Mouse (Mus musculus): ENCODE measurements around the gene Hist1h3f. TPM values are rescaled to one million over a fixed set of nuclear protein-coding genes. Genes with fewer than 3 reads are reported as not detected.

Hist1h3f gene
- total and polyA plus RNA-seq, 3 experiments = 1.2 to 541 TPM; not detected in 1

DNA sequence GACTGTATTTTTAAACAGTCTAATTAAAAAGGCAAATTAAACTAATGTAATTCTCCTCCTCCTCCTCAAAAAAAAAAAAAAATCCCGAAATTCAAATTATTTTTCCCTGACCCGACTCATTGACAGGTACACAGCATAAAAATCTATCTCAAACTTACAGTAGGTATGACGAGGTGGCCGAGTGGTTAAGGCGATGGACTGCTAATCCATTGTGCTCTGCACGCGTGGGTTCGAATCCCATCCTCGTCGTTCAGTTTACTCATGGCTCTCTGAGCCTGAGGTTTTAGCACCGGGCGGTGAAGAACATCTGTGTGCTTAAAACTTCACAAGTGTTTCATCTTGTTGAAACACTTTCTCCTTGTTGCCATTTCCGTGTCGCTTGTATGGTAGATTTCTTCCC is 22.1 kb upstream of the Hist1h3f start:
- no peaks in the 10 kb centered on the region for H3K79me2 ChIP-seq (ENCODE audit: control insufficient read depth, insufficient read depth, low read length, poor library complexity)
- H3K4me1 ChIP-seq (ENCODE audit: control insufficient read depth in 1 of 2, insufficient read depth in 2 of 2, low read length in 2 of 2) = peaks cover 6 to 7% of the 10 kb centered on the region in 2 experiments
- H3K9ac ChIP-seq (ENCODE audit: control insufficient read depth, low read depth, low read length, poor library complexity, severe bottlenecking) = no peak overlapping the region
- H3K4me3 ChIP-seq (ENCODE audit: control insufficient read depth in 1 of 2, insufficient read depth in 1 of 2, low read depth in 2 of 2, low read length in 2 of 2) = peak overlapping the region; percentile 36 to 40; a peak in 3 of 4 replicates
- TF ChIP-seq POLR2AphosphoS2 (IDR thresholded peaks at IDR 0.05; ENCODE audit: low read length) (no peak), GATA1 (IDR thresholded peaks at IDR 0.05; ENCODE audit: low read depth, low read length) (peak; percentile 35; the same call in 1 of the 2 replicates), TBP (IDR thresholded peaks at IDR 0.05; ENCODE audit: low read depth, low read length) (peak; percentile 100), MEF2A (IDR thresholded peaks at IDR 0.05; ENCODE audit: extremely low read depth, insufficient replicate concordance, low read depth, low read length, poor library complexity, severe bottlenecking) (no peak), HCFC1 (IDR thresholded peaks at IDR 0.05; ENCODE audit: low read depth, low read length) (no peak), EP300 (IDR thresholded peaks at IDR 0.05; ENCODE audit: low read depth in 1 of 2, low read length in 2 of 2) (no peak), JUND (IDR thresholded peaks at IDR 0.05; ENCODE audit: low read depth, low read length) (no peak), MAFK (IDR thresholded peaks at IDR 0.05; ENCODE audit: borderline replicate concordance, low read depth, low read length) (no peak), USF2 (IDR thresholded peaks at IDR 0.05; ENCODE audit: borderline replicate concordance in 1 of 2, insufficient read depth in 1 of 2, low read depth in 1 of 2, low read length in 2 of 2) (no peak), TCF12 (IDR thresholded peaks at IDR 0.05; ENCODE audit: low read depth, low read length) (no peak), SMC3 (IDR thresholded peaks at IDR 0.05; ENCODE audit: low read depth, low read length) (no peak)
- peak; percentile 91 for DNase-seq (ENCODE audit: low read depth, low spot score)
- no peak overlapping the region for H3K27ac ChIP-seq (ENCODE audit: control insufficient read depth, low read depth, low read length)
- H3K9me3 ChIP-seq (replicated peaks; ENCODE audit: insufficient read depth, low read length) = no peaks in the 10 kb centered on the region
- H3K36me3 ChIP-seq (ENCODE audit: control insufficient read depth in 1 of 2, insufficient read depth in 2 of 2, low read length in 2 of 2) = peaks cover 0 to 22% of the 10 kb centered on the region in 2 experiments; a peak in 2 of 4 replicates
- H3K27me3 ChIP-seq (ENCODE audit: control insufficient read depth in 1 of 2, insufficient read depth in 2 of 2, low read length in 2 of 2) = no peaks in the 10 kb centered on the region

DNA sequence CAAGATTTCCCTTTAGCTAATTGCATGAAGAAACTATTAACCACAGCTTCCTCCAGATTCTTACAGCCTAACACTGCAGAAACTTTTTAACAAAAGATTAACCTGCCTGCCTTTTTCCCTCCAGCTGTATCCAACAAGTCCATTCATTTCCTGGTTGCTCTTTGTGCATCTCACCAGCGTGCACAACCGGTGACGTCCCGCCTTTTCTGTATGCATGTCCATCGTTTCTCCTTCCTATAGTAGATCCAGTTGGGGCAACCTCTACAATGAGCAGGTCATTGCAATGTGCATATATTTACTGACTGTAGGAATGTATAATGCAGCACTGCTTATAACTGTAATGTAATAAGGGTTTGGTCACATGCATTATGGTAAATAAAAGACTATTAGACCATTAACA is 19.9 kb upstream of the Hist1h3f start:
- Histone ChIP-seq H3K79me2 (ENCODE audit: control insufficient read depth, insufficient read depth, low read length, poor library complexity) (no peaks in the 10 kb centered on the region), H3K4me3 (ENCODE audit: control insufficient read depth in 1 of 2, insufficient read depth in 1 of 2, low read depth in 2 of 2, low read length in 2 of 2) (peak overlapping the region in 1 of 2 experiments; percentile 33; a peak in 3 of 4 replicates), H3K27me3 (ENCODE audit: control insufficient read depth in 1 of 2, insufficient read depth in 2 of 2, low read length in 2 of 2) (no peaks in the 10 kb centered on the region), H3K9me3 (replicated peaks; ENCODE audit: insufficient read depth, low read length) (no peaks in the 10 kb centered on the region), H3K9ac (ENCODE audit: control insufficient read depth, low read depth, low read length, poor library complexity, severe bottlenecking) (no peak overlapping the region), H3K36me3 (ENCODE audit: control insufficient read depth in 1 of 2, insufficient read depth in 2 of 2, low read length in 2 of 2) (peaks cover 0 to 28% of the 10 kb centered on the region in 2 experiments; a peak in 2 of 4 replicates), H3K4me1 (ENCODE audit: control insufficient read depth in 1 of 2, insufficient read depth in 2 of 2, low read length in 2 of 2) (peaks cover 6 to 13% of the 10 kb centered on the region in 2 experiments), H3K27ac (ENCODE audit: control insufficient read depth, low read depth, low read length) (no peak overlapping the region)
- DNase-seq (ENCODE audit: low read depth, low spot score) = peak; percentile 57
- no peak for TF ChIP-seq TAL1 (IDR thresholded peaks at IDR 0.05; ENCODE audit: low read length)
- TF ChIP-seq ELF1 (IDR thresholded peaks at IDR 0.05; ENCODE audit: low read depth, low read length) = no peak
- no peak for TF ChIP-seq ETS1 (IDR thresholded peaks at IDR 0.05; ENCODE audit: low read depth, low read length)
- no peak for TF ChIP-seq UBTF (IDR thresholded peaks at IDR 0.05; ENCODE audit: borderline replicate concordance, insufficient read depth, low read depth, low read length)
- no peak for TF ChIP-seq POLR2AphosphoS2 (IDR thresholded peaks at IDR 0.05; ENCODE audit: low read length)
- no peak for TF ChIP-seq HCFC1 (IDR thresholded peaks at IDR 0.05; ENCODE audit: low read depth, low read length)
- TF ChIP-seq ZMIZ1 (IDR thresholded peaks at IDR 0.05; ENCODE audit: low read depth, low read length) = no peak
- TF ChIP-seq SIN3A (IDR thresholded peaks at IDR 0.05; ENCODE audit: low read length) = no peak
- no peak for TF ChIP-seq CTCF (IDR thresholded peaks at IDR 0.05 in 2 of 3, conservative IDR thresholded peaks at IDR 0.05 in 1 of 3; ENCODE audit: control insufficient read depth in 1 of 3, insufficient read depth in 1 of 3, low read depth in 2 of 3, low read length in 3 of 3, poor library complexity in 1 of 3, severe bottlenecking in 1 of 3)
- no peak for TF ChIP-seq RAD21 (IDR thresholded peaks at IDR 0.05; ENCODE audit: low read depth, low read length)

Data from MEL (cell line).